Mouse (Mus musculus) embryonic facial prominence, embryonic 14.5 days (tissue): Measurements from ENCODE around the gene Plekha1. TPM values are rescaled to one million over a fixed set of nuclear protein-coding genes. Genes with fewer than 3 reads are reported as not detected.

Experiments used
- ATAC-seq: fragments of 200-750 bp; cut with Nextera tagmentation; 2 replicates; pipeline ENCODE4 v1.8.0; 2017; ENCODE audit warnings: low read depth, moderate number of reproducible peaks, moderate TSS enrichment
- DNase-seq: peaks from one replicate; pipeline ENCODE4 v3.0.0-alpha.2; 2015; ENCODE audit warnings: low spot score
- H3K27ac ChIP-seq: fragments of 300-500 bp; sonication (generic); replicated peaks from 2 replicates; pipeline ENCODE4 v1.5.1; 2014; ENCODE audit warnings: low read depth, mild to moderate bottlenecking, low read length, moderate library complexity
- H3K27me3 ChIP-seq: fragments of 300-500 bp; sonication (generic); replicated peaks from 2 replicates; pipeline ENCODE4 v1.6.1; 2014; ENCODE audit warnings: low read length; ENCODE audit not compliant: control insufficient read depth, insufficient read depth
- H3K36me3 ChIP-seq: fragments of 300-500 bp; sonication (generic); 2 replicates; pipeline ENCODE4 v1.6.1; 2014; ENCODE audit warnings: low read length, mixed read lengths; ENCODE audit not compliant: control insufficient read depth, insufficient read depth
- H3K4me1 ChIP-seq: fragments of 300-500 bp; sonication (generic); 2 replicates; pipeline ENCODE4 v1.6.1; 2014; ENCODE audit warnings: antibody characterized with exemption, low read length; ENCODE audit not compliant: control insufficient read depth, insufficient read depth
- H3K4me2 ChIP-seq: fragments of 300-500 bp; sonication (generic); 2 replicates; pipeline ENCODE4 v1.6.1; 2014; ENCODE audit warnings: low read depth, mild to moderate bottlenecking, low read length, moderate library complexity, mixed read lengths
- H3K4me3 ChIP-seq: fragments of 300-500 bp; sonication (generic); 2 replicates; pipeline ENCODE4 v1.5.1; 2014; ENCODE audit warnings: low read depth, mild to moderate bottlenecking, low read length
- H3K9ac ChIP-seq: fragments of 300-500 bp; sonication (generic); 2 replicates; pipeline ENCODE4 v1.6.1; 2014; ENCODE audit warnings: low read depth, mild to moderate bottlenecking, low read length, moderate library complexity, mixed read lengths
- H3K9me3 ChIP-seq: fragments of 300-500 bp; sonication (generic); 2 replicates; pipeline ENCODE4 v1.6.1; 2016; ENCODE audit warnings: low read length; ENCODE audit not compliant: control insufficient read depth
- WGBS: fragments of 180-500 bp; shearing (Covaris S2); extraction: QIAGEN DNeasy Blood & Tissue Kit; methylation state at CpG from one replicate; pipeline ENCODE4 v1.1.7; 2014; 5-methylcytosine and 5-hydroxymethylcytosine counted together
- microRNA-seq: library from miRNA; unstranded; fragments of <30 nt; microRNA quantifications from one replicate; pipeline ENCODE4, GENCODE M21; 2016; ENCODE audit warnings: borderline number of aligned reads
- polyA plus RNA-seq: library from polyadenylated mRNA; unstranded; fragments of >200 nt; fragmentation: Nextera tagmentation; extraction: Ambion mirVana; gene quantifications from 2 replicates; pipeline ENCODE4 v1.2.1, GENCODE M21; 2014

Gene Plekha1
- polyA plus RNA-seq, 1 experiment from 2014 or later: 33.1 TPM

- Histone ChIP-seq H3K27ac (0 out of 2 replicates have a peak overlapping the region, but pooled peaks have one; percentile 31), H3K4me1 (peaks cover 33% of the 10 kb centered on the region), H3K27me3 (no peaks in the 10 kb centered on the region), H3K4me3 (no peak overlapping the region), H3K4me2 (no peak overlapping the region), H3K9me3 (no peaks in the 10 kb centered on the region), H3K36me3 (no peaks in the 10 kb centered on the region), H3K9ac (no peak overlapping the region)
- ATAC-seq: no peak
- no peak for DNase-seq
- WGBS: 67% methylated on average over 6 of the region's 6 CpGs
Measured at GRCm38 (mm10) chr7:130961429-130961828, 95.9 kb downstream of the Plekha1 start.

Small RNAs within 50 kb of the gene (microRNA-seq; reads per million reads assigned to microRNA genes)
- gene Mir7061: not detected

Other genes with a start within 250 kb of the Plekha1 start
- gene Btbd16, start 91.7 kb upstream of the Plekha1 start, polyA plus RNA-seq: not detected in 2 replicates
- gene Htra1, start 70.4 kb downstream of the Plekha1 start, polyA plus RNA-seq: 113 and 128 TPM in 2 replicates
- gene Dmbt1, start 166.3 kb downstream of the Plekha1 start, polyA plus RNA-seq: 0.04 TPM in 1 of 2 replicates, not detected in the other